Mouse (Mus musculus) stomach, postnatal 0 days (tissue): ENCODE measurements at regions not wholly inside any gene's neighbourhood (a gene's known extent, or its start where the extent isn't known, plus 50 kb on each side); places are given as distances from the start of the nearest gene placed in this dataset.

Experiments used
- ATAC-seq: fragments of 200-750 bp; cut with Nextera tagmentation; 2 replicates; pipeline ENCODE4 v1.8.0; 2017; ENCODE audit not compliant: low FRiP score, low TSS enrichment
- DNase-seq: peaks from one replicate; pipeline ENCODE4 v3.0.0-alpha.2; 2016; ENCODE audit warnings: low spot score
- H3K27ac ChIP-seq: fragments of 300-500 bp; sonication (generic); replicated peaks from 2 replicates; pipeline ENCODE4 v1.5.1; 2014; ENCODE audit warnings: mild to moderate bottlenecking, control low read depth
- H3K27me3 ChIP-seq: fragments of 300-500 bp; sonication (generic); 2 replicates; pipeline ENCODE4 v1.6.1; 2014; ENCODE audit warnings: low read length; ENCODE audit not compliant: control insufficient read depth, insufficient read depth
- H3K36me3 ChIP-seq: fragments of 300-500 bp; sonication (generic); 2 replicates; pipeline ENCODE4 v1.6.1; 2014; ENCODE audit warnings: low read length, mixed read lengths; ENCODE audit not compliant: control insufficient read depth, insufficient read depth
- H3K4me1 ChIP-seq: fragments of 300-500 bp; sonication (generic); replicated peaks from 2 replicates; pipeline ENCODE4 v1.6.1; 2014; ENCODE audit warnings: antibody characterized with exemption; ENCODE audit not compliant: control insufficient read depth, insufficient read depth
- H3K4me2 ChIP-seq: fragments of 300-500 bp; sonication (generic); replicated peaks from 2 replicates; pipeline ENCODE4 v1.6.1; 2014; ENCODE audit warnings: low read depth, mild to moderate bottlenecking, control low read depth, moderate library complexity
- H3K4me3 ChIP-seq: fragments of 300-500 bp; sonication (generic); 2 replicates; pipeline ENCODE4 v1.5.1; 2014; ENCODE audit warnings: low read depth, low read length, control low read depth
- H3K9ac ChIP-seq: fragments of 300-500 bp; sonication (generic); 2 replicates; pipeline ENCODE4 v1.6.1; 2014; ENCODE audit warnings: mild to moderate bottlenecking, low read length, control low read depth, mixed read lengths
- H3K9me3 ChIP-seq: fragments of 300-500 bp; sonication (generic); 2 replicates; pipeline ENCODE4 v1.6.1; 2016; ENCODE audit warnings: low read length; ENCODE audit not compliant: control insufficient read depth
- CTCF ChIP-seq: IDR thresholded peaks from 2 replicates; pipeline ENCODE4 v1.5.1; 2016; ENCODE audit warnings: antibody characterized with exemption, low read depth, mild to moderate bottlenecking, moderate library complexity
- EP300 ChIP-seq: optimal IDR thresholded peaks from 2 replicates; pipeline ENCODE3; 2016; ENCODE audit warnings: antibody characterized with exemption
- WGBS: fragments of 180-500 bp; shearing (Covaris S2); extraction: QIAGEN DNeasy Blood & Tissue Kit; methylation state at CpG from one replicate; pipeline ENCODE4 v1.1.7; 2014; 5-methylcytosine and 5-hydroxymethylcytosine counted together

DNA sequence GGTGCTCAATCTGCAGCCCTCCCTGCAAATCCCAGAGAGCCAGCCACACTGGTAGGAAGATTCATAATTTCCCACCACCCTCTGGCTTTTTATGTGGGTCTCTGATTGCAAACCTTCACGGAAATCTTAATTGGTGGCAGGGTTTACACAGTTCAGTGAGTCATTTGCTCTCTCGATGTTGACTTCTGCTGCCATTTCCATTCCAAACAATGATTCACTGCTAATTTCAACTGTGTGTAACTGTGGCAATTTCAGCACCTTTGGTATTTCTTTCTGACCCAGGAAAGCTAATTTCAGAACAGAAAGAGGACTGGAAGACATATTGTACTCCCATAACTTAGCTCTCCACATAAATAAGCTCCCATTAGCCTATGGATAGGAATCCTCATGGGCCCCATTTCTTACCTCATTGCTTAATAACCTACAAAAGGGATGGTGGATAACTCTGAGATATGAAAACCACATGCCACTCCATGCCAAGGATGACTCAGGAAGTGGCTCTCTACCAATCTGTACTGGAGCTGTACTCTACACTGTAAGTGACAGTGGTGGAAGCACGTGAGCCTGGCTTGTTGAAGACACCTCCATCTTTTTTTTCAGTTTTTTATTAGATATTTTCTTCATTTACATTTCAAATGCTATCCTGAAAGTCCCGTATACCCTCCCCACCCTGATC lies 536.0 kb downstream of the Tox3 start:
- H3K27ac ChIP-seq: no peak overlapping the region
- no peaks in the 10 kb centered on the region for H3K27me3 ChIP-seq
- H3K9ac ChIP-seq: no peak overlapping the region
- no peak overlapping the region for H3K4me2 ChIP-seq
- ATAC-seq (no peak), DNase-seq (no peak)
- H3K4me3 ChIP-seq: no peak overlapping the region
- TF ChIP-seq CTCF: no peak
- TF ChIP-seq EP300: no peak
- no peaks in the 10 kb centered on the region for H3K9me3 ChIP-seq
- H3K36me3 ChIP-seq: no peaks in the 10 kb centered on the region
- WGBS: 66% methylated on average over 4 of the region's 4 CpGs
- no peaks in the 10 kb centered on the region for H3K4me1 ChIP-seq

DNA sequence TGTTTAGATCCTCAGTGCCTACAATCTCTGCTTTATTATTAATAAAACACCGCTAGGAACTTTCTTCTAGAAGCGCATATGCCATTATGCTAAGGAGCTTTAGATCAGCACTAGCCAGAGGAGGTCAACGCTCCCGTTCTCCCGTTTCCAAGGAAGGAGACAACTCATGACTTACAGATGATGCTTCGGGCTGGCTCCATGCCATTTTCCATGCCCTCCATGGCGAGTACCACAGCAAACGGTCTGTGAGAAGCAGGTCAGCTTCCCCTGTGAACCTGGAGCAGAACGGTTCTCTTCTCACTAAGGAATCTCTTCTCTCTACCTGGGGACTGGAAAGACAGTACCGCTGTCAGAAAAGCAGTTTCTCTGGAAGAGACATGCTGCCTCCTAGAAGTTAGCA lies 559.8 kb downstream of the Tox3 start:
- H3K4me1 ChIP-seq: no peaks in the 10 kb centered on the region
- no peaks in the 10 kb centered on the region for H3K36me3 ChIP-seq
- H3K9me3 ChIP-seq: no peaks in the 10 kb centered on the region
- H3K27ac ChIP-seq: no peak overlapping the region
- DNase-seq (no peak), ATAC-seq (no peak)
- no peak overlapping the region for H3K4me2 ChIP-seq
- H3K9ac ChIP-seq: no peak overlapping the region
- H3K27me3 ChIP-seq: no peaks in the 10 kb centered on the region
- no peak overlapping the region for H3K4me3 ChIP-seq
- WGBS: 72% methylated on average over 10 of the region's 10 CpGs
- TF ChIP-seq EP300 (no peak), CTCF (no peak)

DNA sequence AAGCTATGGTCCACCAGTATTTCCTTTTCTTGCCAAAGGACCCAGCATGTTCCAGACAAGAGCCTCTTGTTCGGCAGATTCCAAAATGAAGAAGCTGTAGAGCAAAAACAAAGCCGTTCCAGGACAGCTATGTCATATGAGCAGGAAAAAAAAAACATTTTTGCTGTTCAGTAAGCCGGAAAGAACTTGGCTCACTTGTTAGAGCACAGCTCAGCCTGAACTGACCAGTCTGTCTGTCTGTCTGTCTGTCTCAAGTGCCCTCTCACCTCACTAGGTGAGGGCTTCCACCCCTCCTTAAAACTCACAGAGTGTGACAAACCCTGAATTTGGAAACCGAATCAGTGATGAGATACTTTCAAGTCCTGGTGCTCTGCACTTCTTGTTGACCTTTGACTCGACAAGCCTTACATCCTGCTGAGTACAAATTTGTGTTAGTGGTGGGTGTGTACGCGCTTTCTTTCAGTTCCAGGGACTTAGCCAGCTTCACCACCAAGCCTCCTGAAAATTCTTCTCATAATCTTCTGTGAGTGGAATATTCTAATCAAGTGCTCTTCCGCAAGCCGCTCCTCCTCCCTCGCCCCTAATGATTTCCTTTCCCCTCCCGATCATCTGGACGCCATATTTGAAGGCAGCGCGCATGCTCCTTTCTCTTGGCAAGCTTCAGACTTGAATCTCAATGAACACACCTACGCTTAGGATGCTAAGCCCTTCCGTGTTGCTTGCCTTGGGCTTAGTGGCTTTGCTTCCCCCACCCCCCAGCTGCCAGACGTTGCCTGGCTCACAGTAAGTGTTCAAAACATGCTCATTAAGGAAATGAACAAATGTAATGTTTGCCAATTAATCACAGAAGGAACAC lies 560.9 kb downstream of the Tox3 start:
- H3K36me3 ChIP-seq: no peaks in the 10 kb centered on the region
- 58% methylated on average over 17 of the region's 17 CpGs for WGBS
- no peaks in the 10 kb centered on the region for H3K9me3 ChIP-seq
- no peak overlapping the region for H3K4me2 ChIP-seq
- ATAC-seq (no peak), DNase-seq (no peak)
- H3K4me1 ChIP-seq: no peaks in the 10 kb centered on the region
- no peak overlapping the region for H3K27ac ChIP-seq
- TF ChIP-seq EP300: no peak
- no peak for TF ChIP-seq CTCF
- H3K4me3 ChIP-seq: no peak overlapping the region
- no peak overlapping the region for H3K9ac ChIP-seq
- H3K27me3 ChIP-seq: no peaks in the 10 kb centered on the region

DNA sequence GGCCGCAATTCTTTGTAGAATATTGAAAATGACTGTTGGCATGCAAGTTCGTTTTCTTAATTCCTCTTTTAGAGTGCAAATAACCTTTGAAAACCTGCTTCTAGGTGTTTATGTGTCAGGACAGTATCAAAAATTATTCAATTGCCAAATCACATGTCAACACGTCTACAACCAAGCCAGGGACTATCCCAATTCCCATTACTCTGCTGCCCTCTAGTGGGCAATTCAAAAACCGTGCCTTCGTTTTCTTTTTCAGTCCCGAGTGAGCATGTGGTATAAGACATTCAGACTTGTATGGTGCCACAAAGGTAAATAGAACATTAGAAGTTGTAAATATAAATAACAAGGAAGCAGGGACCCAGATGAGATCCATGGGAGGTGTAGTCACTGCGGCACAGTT lies 563.1 kb downstream of the Tox3 start:
- no peak overlapping the region for H3K4me3 ChIP-seq
- TF ChIP-seq CTCF (peak; percentile 96), EP300 (no peak)
- DNase-seq: peak; percentile 72
- no peaks in the 10 kb centered on the region for H3K36me3 ChIP-seq
- no peaks in the 10 kb centered on the region for H3K9me3 ChIP-seq
- H3K4me2 ChIP-seq: no peak overlapping the region
- WGBS: 13% methylated on average over 7 of the region's 7 CpGs
- H3K4me1 ChIP-seq: no peaks in the 10 kb centered on the region
- no peak overlapping the region for H3K9ac ChIP-seq
- no peak overlapping the region for H3K27ac ChIP-seq
- H3K27me3 ChIP-seq: no peaks in the 10 kb centered on the region
- ATAC-seq: no peak

DNA sequence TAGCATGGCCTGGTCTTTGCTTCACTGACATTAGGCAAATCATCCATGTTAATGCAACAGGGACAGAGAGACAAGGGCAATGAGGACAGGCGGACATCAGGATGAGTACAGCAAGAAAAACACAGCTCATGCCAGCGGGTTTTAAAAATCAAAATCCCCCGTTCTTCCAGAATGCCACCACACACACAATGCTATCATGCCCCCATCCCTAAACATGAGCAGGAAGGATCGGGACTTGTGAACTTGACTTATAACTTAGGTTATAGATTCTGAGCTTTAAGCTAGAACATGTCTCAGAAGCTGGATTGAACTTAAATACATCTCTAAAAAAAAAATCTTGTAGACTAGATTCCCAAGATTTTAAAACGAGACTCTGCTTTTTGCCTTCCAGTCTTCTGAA lies 564.8 kb downstream of the Tox3 start:
- H3K4me2 ChIP-seq: no peak overlapping the region
- no peak overlapping the region for H3K4me3 ChIP-seq
- ATAC-seq: no peak
- TF ChIP-seq EP300 (no peak), CTCF (no peak)
- no peak for DNase-seq
- no peak overlapping the region for H3K27ac ChIP-seq
- no peaks in the 10 kb centered on the region for H3K4me1 ChIP-seq
- H3K27me3 ChIP-seq: no peaks in the 10 kb centered on the region
- no peaks in the 10 kb centered on the region for H3K36me3 ChIP-seq
- no peak overlapping the region for H3K9ac ChIP-seq
- WGBS: 81% methylated on average over 5 of the region's 5 CpGs
- no peaks in the 10 kb centered on the region for H3K9me3 ChIP-seq

DNA sequence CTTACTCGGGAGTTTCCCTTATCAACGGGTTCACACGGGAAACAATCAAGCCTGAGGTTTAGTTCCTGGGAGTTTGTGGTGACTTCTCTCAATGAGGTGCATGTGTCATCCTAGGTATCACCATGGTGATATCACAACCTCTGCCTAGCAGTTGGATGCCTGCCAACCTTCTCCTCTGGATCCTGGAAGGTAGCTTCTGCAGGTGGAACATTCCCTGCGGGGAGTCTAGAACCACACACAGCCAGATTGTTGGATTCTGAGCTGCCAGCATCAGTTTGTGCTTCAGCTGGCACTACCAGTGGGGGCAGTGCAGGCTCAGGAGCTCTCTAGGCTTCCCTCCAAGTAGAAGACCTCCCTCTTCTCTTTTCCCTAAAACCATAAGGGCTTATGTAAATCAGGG lies 581.8 kb downstream of the Tox3 start:
- TF ChIP-seq EP300 (no peak), CTCF (no peak)
- H3K4me3 ChIP-seq: no peak overlapping the region
- DNase-seq (no peak), ATAC-seq (no peak)
- H3K27ac ChIP-seq: no peak overlapping the region
- H3K9ac ChIP-seq: no peak overlapping the region
- no peak overlapping the region for H3K4me2 ChIP-seq
- WGBS: 62% methylated on average over 4 of the region's 4 CpGs
- no peaks in the 10 kb centered on the region for H3K36me3 ChIP-seq
- no peaks in the 10 kb centered on the region for H3K9me3 ChIP-seq
- no peaks in the 10 kb centered on the region for H3K4me1 ChIP-seq
- no peaks in the 10 kb centered on the region for H3K27me3 ChIP-seq
